Mouse (Mus musculus): ENCODE measurements around the gene Csf3.

DNA sequence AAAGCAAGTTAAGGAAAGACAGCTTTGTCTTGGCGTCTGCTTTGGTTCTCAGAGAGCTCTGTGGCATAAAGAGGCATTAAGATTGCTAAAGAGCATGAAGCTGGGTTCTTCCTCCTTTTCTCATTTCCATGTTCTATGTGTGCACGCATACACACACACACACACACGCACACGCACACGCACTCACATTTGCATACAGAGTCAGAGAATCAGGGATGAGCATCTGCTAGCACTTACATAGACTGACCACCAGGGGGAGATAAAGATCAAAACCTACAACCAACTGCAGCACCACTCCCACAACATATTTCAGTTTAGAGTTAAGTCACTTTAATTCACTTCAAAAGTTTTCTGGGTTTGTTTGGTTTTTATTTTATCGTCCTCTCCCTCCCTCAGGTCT, 40.5 kb upstream of the Csf3 start:
- TF ChIP-seq POLR2A (IDR thresholded peaks at IDR 0.05; ENCODE audit: low read depth, low read length) (no peak), CTCF (IDR thresholded peaks at IDR 0.05; ENCODE audit: extremely low read depth, insufficient read depth, insufficient read length, insufficient replicate concordance) (peak; percentile 15; the same call in 1 of the 2 replicates)

All from spleen, adult 2 months (tissue).